Mouse (Mus musculus): ENCODE data around the gene Fam8a1. TPM values are rescaled to one million over a fixed set of nuclear protein-coding genes. Genes with fewer than 3 reads are reported as not detected.

Gene Fam8a1
- polyA plus RNA-seq, 1 experiment from 2014 or later = 4.6 TPM

GRCm38 (mm10) chr13:46663461-46663964 lies 5.8 kb upstream of the Fam8a1 start:
- no peaks in the 10 kb centered on the region for H3K4me1 ChIP-seq (ENCODE audit: control insufficient read depth, insufficient read depth, low read length)
- H3K27me3 ChIP-seq (replicated peaks; ENCODE audit: control insufficient read depth, insufficient read depth, low read length) = peaks cover 3% of the 10 kb centered on the region; the same call in 1 of the 2 replicates
- WGBS = 28% methylated on average over 4 of the region's 4 CpGs
- H3K36me3 ChIP-seq (ENCODE audit: control insufficient read depth, insufficient read depth, low read length) = no peaks in the 10 kb centered on the region
- ATAC-seq = no peak
- no peak overlapping the region for H3K4me3 ChIP-seq (ENCODE audit: low read length)
- no peak overlapping the region for H3K4me2 ChIP-seq (ENCODE audit: low read depth, low read length)
- H3K27ac ChIP-seq (ENCODE audit: low read length) = no peak overlapping the region
- no peak overlapping the region for H3K9ac ChIP-seq (ENCODE audit: low read depth, low read length)
- H3K9me3 ChIP-seq (ENCODE audit: control insufficient read depth, low read length) = no peaks in the 10 kb centered on the region

DNA sequence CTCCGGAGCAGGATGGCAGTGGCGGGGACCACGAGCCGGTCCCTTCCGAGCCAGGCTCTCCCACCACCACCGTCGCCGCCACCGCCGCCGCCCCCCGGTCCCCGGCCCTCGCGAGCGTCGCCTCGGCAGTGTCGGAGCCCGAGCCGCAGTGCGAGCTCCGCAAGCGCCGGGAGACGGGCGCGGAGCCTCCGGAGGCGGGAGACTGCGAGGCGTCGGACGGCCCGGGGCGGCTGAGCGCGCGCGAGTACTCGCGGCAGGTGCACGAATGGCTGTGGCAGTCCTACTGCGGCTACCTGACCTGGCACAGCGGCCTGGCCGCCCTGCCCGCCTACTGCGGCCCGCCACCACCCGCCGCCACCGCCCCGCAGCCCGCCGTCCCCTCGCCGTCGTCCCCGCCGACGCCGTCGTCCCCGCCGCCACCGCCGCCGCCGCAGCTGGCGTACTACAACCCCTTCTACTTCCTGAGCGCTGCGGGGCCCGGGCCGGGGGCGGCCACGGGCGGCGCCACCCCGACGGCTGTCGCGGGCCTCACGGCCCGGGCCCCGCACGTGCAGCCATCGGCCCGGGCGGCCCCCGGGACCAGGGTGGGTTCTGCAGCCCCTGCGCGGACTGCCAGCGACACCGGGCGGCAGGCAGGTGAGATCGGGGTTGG lies 424 bp downstream of the Fam8a1 start:
- peaks cover 3% of the 10 kb centered on the region; the same call in 1 of the 2 replicates for H3K27me3 ChIP-seq (replicated peaks; ENCODE audit: control insufficient read depth, insufficient read depth, low read length)
- H3K4me1 ChIP-seq (ENCODE audit: control insufficient read depth, insufficient read depth, low read length) = peaks cover 6% of the 10 kb centered on the region
- H3K36me3 ChIP-seq (ENCODE audit: control insufficient read depth, insufficient read depth, low read length) = peaks cover 5% of the 10 kb centered on the region; the same call in 1 of the 2 replicates
- under 1% methylated on average over 58 of the region's 96 CpGs for WGBS
- H3K4me3 ChIP-seq (ENCODE audit: low read length) = peak overlapping the region; percentile 93
- H3K27ac ChIP-seq (ENCODE audit: low read length) = peak overlapping the region; percentile 77
- ATAC-seq = peak; percentile 71
- H3K9ac ChIP-seq (ENCODE audit: low read depth, low read length) = peak overlapping the region; percentile 91
- no peaks in the 10 kb centered on the region for H3K9me3 ChIP-seq (ENCODE audit: control insufficient read depth, low read length)
- peak overlapping the region; percentile 88 for H3K4me2 ChIP-seq (ENCODE audit: low read depth, low read length)

DNA sequence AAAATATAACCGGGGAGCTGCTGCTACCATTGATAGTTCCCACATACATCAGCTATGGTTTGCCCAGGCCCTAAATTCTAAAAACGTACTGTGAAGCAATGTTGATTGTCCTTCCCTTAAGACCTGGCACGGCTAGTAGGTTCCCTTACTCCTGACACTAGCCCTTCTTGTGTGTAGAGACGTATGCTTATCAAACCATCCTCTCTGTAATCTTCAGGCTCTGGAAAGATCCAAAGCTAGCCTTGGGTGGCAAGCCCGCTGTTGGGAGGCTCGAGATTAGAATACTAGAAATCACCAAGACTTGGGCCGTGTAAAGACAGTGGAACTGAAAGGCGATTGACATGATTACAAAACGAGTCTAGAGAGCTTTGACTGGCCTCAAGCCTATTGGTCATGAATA lies 1.2 kb downstream of the Fam8a1 start:
- Histone ChIP-seq H3K9me3 (ENCODE audit: control insufficient read depth, low read length) (no peaks in the 10 kb centered on the region), H3K27ac (ENCODE audit: low read length) (no peak overlapping the region), H3K36me3 (ENCODE audit: control insufficient read depth, insufficient read depth, low read length) (peaks cover 5% of the 10 kb centered on the region; the same call in 1 of the 2 replicates), H3K4me1 (ENCODE audit: control insufficient read depth, insufficient read depth, low read length) (peaks cover 6% of the 10 kb centered on the region), H3K9ac (ENCODE audit: low read depth, low read length) (peak overlapping the region; percentile 91), H3K4me3 (ENCODE audit: low read length) (peak overlapping the region; percentile 93), H3K4me2 (ENCODE audit: low read depth, low read length) (peak overlapping the region; percentile 88), H3K27me3 (replicated peaks; ENCODE audit: control insufficient read depth, insufficient read depth, low read length) (peaks cover 3% of the 10 kb centered on the region; the same call in 1 of the 2 replicates)
- ATAC-seq = no peak
- 56% methylated on average over 9 of the region's 9 CpGs for WGBS

- Histone ChIP-seq H3K36me3 (ENCODE audit: control insufficient read depth, insufficient read depth, low read length) (peaks cover 5% of the 10 kb centered on the region; the same call in 1 of the 2 replicates), H3K4me3 (ENCODE audit: low read length) (no peak overlapping the region), H3K9me3 (ENCODE audit: control insufficient read depth, low read length) (no peaks in the 10 kb centered on the region), H3K4me2 (ENCODE audit: low read depth, low read length) (no peak overlapping the region), H3K27ac (ENCODE audit: low read length) (no peak overlapping the region), H3K27me3 (replicated peaks; ENCODE audit: control insufficient read depth, insufficient read depth, low read length) (no peaks in the 10 kb centered on the region), H3K4me1 (ENCODE audit: control insufficient read depth, insufficient read depth, low read length) (peaks cover 6% of the 10 kb centered on the region), H3K9ac (ENCODE audit: low read depth, low read length) (no peak overlapping the region)
- no peak for ATAC-seq
- 79% methylated on average over 2 of the region's 2 CpGs for WGBS
These were observed 5.3 kb downstream of the Fam8a1 start for GRCm38 (mm10) chr13:46674601-46675000.

GRCm38 (mm10) chr13:46677721-46678120 lies 8.4 kb downstream of the Fam8a1 start:
- Histone ChIP-seq H3K27me3 (replicated peaks; ENCODE audit: control insufficient read depth, insufficient read depth, low read length) (no peaks in the 10 kb centered on the region), H3K9me3 (ENCODE audit: control insufficient read depth, low read length) (no peaks in the 10 kb centered on the region), H3K4me2 (ENCODE audit: low read depth, low read length) (no peak overlapping the region), H3K36me3 (ENCODE audit: control insufficient read depth, insufficient read depth, low read length) (peaks cover 7% of the 10 kb centered on the region), H3K4me1 (ENCODE audit: control insufficient read depth, insufficient read depth, low read length) (no peaks in the 10 kb centered on the region), H3K27ac (ENCODE audit: low read length) (no peak overlapping the region), H3K4me3 (ENCODE audit: low read length) (no peak overlapping the region), H3K9ac (ENCODE audit: low read depth, low read length) (no peak overlapping the region)
- WGBS = 74% methylated on average over 4 of the region's 4 CpGs
- no peak for ATAC-seq

DNA sequence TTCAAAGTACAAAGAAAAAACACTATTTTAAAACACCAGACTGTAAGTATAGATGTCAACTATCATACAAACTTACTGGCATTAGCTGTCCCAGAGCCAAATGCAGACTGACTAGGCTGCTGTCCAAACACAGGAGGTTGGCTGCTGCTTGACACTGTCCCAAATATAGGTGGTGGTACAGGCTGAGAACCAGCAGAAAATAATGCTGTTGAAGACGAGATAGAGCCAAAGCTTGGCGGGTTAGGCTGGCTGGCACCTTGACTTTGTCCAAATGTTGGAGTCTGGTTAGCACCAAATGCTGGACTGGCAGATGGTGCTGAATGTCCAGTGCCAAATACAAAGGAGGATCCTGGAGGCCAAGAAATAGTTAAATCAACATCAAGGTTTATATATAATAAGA lies 13.6 kb downstream of the Fam8a1 start:
- Histone ChIP-seq H3K9ac (ENCODE audit: low read depth, low read length) (no peak overlapping the region), H3K36me3 (ENCODE audit: control insufficient read depth, insufficient read depth, low read length) (peaks cover 10% of the 10 kb centered on the region; the same call in 1 of the 2 replicates)
- 83% methylated on average over 2 of the region's 2 CpGs for WGBS

DNA sequence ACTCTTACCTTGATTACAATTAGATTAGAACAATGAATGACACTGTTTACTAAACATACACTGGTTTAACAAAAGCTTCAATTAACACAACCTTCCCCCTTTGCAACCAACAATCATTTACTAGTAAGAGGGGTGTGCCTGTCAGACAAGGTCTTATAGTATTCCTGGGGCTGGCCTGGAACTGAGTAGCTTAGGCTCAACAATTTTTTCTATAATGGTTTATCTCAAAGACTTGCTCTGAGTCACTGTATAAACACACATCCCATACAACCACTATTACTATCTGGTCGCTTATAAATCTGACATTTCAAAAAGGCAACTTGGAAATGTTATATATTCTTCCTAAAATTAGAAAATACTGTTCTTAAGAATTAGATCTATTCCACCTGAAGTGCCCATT lies 14.0 kb downstream of the Fam8a1 start:
- H3K4me2 ChIP-seq (ENCODE audit: low read depth, low read length) = no peak overlapping the region
- no peaks in the 10 kb centered on the region for H3K9me3 ChIP-seq (ENCODE audit: control insufficient read depth, low read length)
- H3K4me3 ChIP-seq (ENCODE audit: low read length) = no peak overlapping the region
- H3K27me3 ChIP-seq (replicated peaks; ENCODE audit: control insufficient read depth, insufficient read depth, low read length) = no peaks in the 10 kb centered on the region
- no peak overlapping the region for H3K9ac ChIP-seq (ENCODE audit: low read depth, low read length)
- no peaks in the 10 kb centered on the region for H3K4me1 ChIP-seq (ENCODE audit: control insufficient read depth, insufficient read depth, low read length)
- 60% methylated on average over 1 of the region's 1 CpGs for WGBS
- peaks cover 10% of the 10 kb centered on the region; the same call in 1 of the 2 replicates for H3K36me3 ChIP-seq (ENCODE audit: control insufficient read depth, insufficient read depth, low read length)
- no peak for ATAC-seq
- H3K27ac ChIP-seq (ENCODE audit: low read length) = no peak overlapping the region

More for the DNA sequence above, 13.6 kb downstream of the Fam8a1 start:
- Histone ChIP-seq H3K27me3 (replicated peaks; ENCODE audit: control insufficient read depth, insufficient read depth, low read length) (no peaks in the 10 kb centered on the region), H3K27ac (ENCODE audit: low read length) (no peak overlapping the region), H3K4me3 (ENCODE audit: low read length) (no peak overlapping the region), H3K4me1 (ENCODE audit: control insufficient read depth, insufficient read depth, low read length) (no peaks in the 10 kb centered on the region), H3K9me3 (ENCODE audit: control insufficient read depth, low read length) (no peaks in the 10 kb centered on the region), H3K4me2 (ENCODE audit: low read depth, low read length) (no peak overlapping the region)
- no peak for ATAC-seq

GRCm38 (mm10) chr13:46690559-46691241 lies 21.4 kb downstream of the Fam8a1 start:
- 82% methylated on average over 4 of the region's 4 CpGs for WGBS
- Histone ChIP-seq H3K27ac (ENCODE audit: low read length) (no peak overlapping the region), H3K27me3 (replicated peaks; ENCODE audit: control insufficient read depth, insufficient read depth, low read length) (no peaks in the 10 kb centered on the region), H3K36me3 (ENCODE audit: control insufficient read depth, insufficient read depth, low read length) (peaks cover 8% of the 10 kb centered on the region), H3K4me1 (ENCODE audit: control insufficient read depth, insufficient read depth, low read length) (no peaks in the 10 kb centered on the region), H3K9ac (ENCODE audit: low read depth, low read length) (no peak overlapping the region), H3K9me3 (ENCODE audit: control insufficient read depth, low read length) (no peaks in the 10 kb centered on the region), H3K4me3 (ENCODE audit: low read length) (no peak overlapping the region), H3K4me2 (ENCODE audit: low read depth, low read length) (no peak overlapping the region)
- no peak for ATAC-seq

DNA sequence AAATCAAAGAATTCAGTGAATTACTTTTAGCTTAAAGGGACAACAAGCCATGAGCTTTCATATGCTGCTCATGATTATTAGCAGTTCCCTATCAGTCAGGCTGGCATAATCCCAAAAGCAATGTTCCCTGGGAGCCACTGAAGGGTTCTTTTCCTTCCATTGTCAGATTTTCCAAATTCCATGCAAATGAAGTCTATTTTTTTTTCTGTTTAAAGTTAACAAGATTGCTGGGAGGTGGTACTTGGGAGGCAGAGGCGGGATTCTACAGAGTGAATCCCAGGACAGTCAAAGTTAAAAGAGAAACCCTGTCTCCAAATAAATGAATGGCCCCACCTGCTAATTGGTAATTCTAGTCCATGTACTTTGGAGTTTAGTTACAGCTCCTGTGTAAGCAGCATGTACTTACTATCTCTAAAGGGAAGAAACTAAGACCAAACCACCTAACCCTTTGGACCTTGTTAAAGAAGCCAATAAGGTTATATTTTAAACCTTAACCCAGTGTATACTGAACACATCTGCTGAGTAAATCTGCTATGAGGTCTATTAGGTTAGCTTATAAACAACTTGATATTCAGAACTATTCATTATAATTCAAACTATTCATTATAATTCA lies 26.1 kb downstream of the Fam8a1 start:
- Histone ChIP-seq H3K9ac (ENCODE audit: low read depth, low read length) (no peak overlapping the region), H3K4me3 (ENCODE audit: low read length) (no peak overlapping the region), H3K4me1 (ENCODE audit: control insufficient read depth, insufficient read depth, low read length) (no peaks in the 10 kb centered on the region), H3K27me3 (replicated peaks; ENCODE audit: control insufficient read depth, insufficient read depth, low read length) (no peaks in the 10 kb centered on the region), H3K9me3 (ENCODE audit: control insufficient read depth, low read length) (no peaks in the 10 kb centered on the region), H3K4me2 (ENCODE audit: low read depth, low read length) (no peak overlapping the region), H3K36me3 (ENCODE audit: control insufficient read depth, insufficient read depth, low read length) (peaks cover 5% of the 10 kb centered on the region), H3K27ac (ENCODE audit: low read length) (no peak overlapping the region; the same call in 1 of the 2 replicates)
- 70% methylated on average over 1 of the region's 1 CpGs for WGBS
- peak; percentile 87 for ATAC-seq
